28 mouse cellular contexts compared by ENCODE assay signal in the genomic region with DNA sequence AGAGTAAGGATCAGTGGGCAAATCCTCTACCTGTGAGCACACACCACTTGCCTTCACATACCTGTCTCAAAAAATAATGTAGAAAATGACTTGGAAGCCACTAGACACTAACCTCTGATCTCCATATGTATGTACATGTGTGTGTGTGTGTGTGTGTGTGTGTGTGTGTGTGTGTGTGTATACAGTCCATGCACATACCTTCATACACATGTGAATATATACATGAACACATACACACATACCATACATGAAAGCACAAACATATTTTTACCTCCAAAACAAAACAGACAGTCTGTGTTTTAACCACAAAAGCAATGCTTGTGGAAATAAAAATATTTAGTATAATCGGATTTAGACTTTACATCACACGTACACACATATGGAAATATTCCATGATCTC.
"Had no signal": no experiment of that assay in that cellular context is flagged by ENCODE, and none has a peak within 500 bp of the region (broad histone marks: within the 10 kb centered on the region; RNA-seq: fewer than 3 reads in every experiment).

No protein-coding gene starts in this region.

- H3K9me3 ChIP-seq: limb, embryonic 10.5 days; limb, embryonic 12.5 days; limb, embryonic 13.5 days; limb, embryonic 15.5 days; liver, embryonic 12.5 days; liver, embryonic 13.5 days; liver, embryonic 15.5 days; lung, embryonic 15.5 days; midbrain, embryonic 12.5 days; midbrain, embryonic 13.5 days; neural tube, embryonic 12.5 days had no signal

- H3K9ac ChIP-seq: limb, embryonic 12.5 days; limb, embryonic 13.5 days; limb, embryonic 15.5 days; liver, embryonic 12.5 days; liver, embryonic 13.5 days; liver, embryonic 14.5 days; liver, embryonic 15.5 days; liver, postnatal 0 days; lung, embryonic 15.5 days; midbrain, embryonic 12.5 days; midbrain, embryonic 13.5 days; neural tube, embryonic 12.5 days had no signal

- ATAC-seq: liver, embryonic 12.5 days; liver, postnatal 0 days; lung, postnatal 0 days; midbrain, embryonic 13.5 days; midbrain, embryonic 16.5 days had no signal

- H3K4me2 ChIP-seq: limb, embryonic 12.5 days; limb, embryonic 13.5 days; limb, embryonic 15.5 days; liver, embryonic 11.5 days; liver, embryonic 12.5 days; liver, embryonic 13.5 days; liver, embryonic 15.5 days; lung, embryonic 15.5 days; midbrain, embryonic 12.5 days; midbrain, embryonic 13.5 days; neural tube, embryonic 12.5 days had no signal

- H3K27me3 ChIP-seq: limb, embryonic 12.5 days; limb, embryonic 13.5 days; limb, embryonic 15.5 days; liver, embryonic 12.5 days; liver, embryonic 13.5 days; liver, embryonic 15.5 days; lung, embryonic 15.5 days; megakaryocyte, embryonic 14.5 days; midbrain, embryonic 12.5 days; midbrain, embryonic 13.5 days; neural tube, embryonic 12.5 days had no signal

- H3K4me3 ChIP-seq: left cerebral cortex, adult 2 months; limb, embryonic 10.5 days; limb, embryonic 12.5 days; limb, embryonic 13.5 days; limb, embryonic 15.5 days; liver, embryonic 12.5 days; liver, embryonic 13.5 days; liver, embryonic 15.5 days; lung, embryonic 15.5 days; megakaryocyte, embryonic 14.5 days; midbrain, embryonic 12.5 days; midbrain, embryonic 13.5 days; myocyte; neural tube, embryonic 12.5 days had no signal

- H3K27ac ChIP-seq: left cerebral cortex, adult 2 months; limb, embryonic 10.5 days; limb, embryonic 12.5 days; limb, embryonic 13.5 days; limb, embryonic 15.5 days; liver, embryonic 12.5 days; liver, embryonic 13.5 days; liver, embryonic 14.5 days; liver, embryonic 15.5 days; lung, embryonic 15.5 days; macrophage; midbrain, embryonic 12.5 days; neural tube, embryonic 12.5 days had no signal

- DNase-seq: layer of hippocampus, postnatal 36 days; left cerebral cortex, postnatal 4 days; liver; liver, embryonic 13.5 days; liver, postnatal 0 days; lung, adult 18-20 months; lung, adult 2 months; lung, postnatal 10 days; lung, postnatal 14 days; lung, postnatal 4 days had no signal

- H3K36me3 ChIP-seq: limb, embryonic 10.5 days; limb, embryonic 12.5 days; limb, embryonic 13.5 days; limb, embryonic 15.5 days; liver, embryonic 12.5 days; liver, embryonic 13.5 days; liver, embryonic 15.5 days; lung, embryonic 15.5 days; midbrain, embryonic 12.5 days; midbrain, embryonic 13.5 days; neural tube, embryonic 12.5 days had no signal

- H3K4me1 ChIP-seq: limb, embryonic 10.5 days; limb, embryonic 12.5 days; limb, embryonic 13.5 days; limb, embryonic 15.5 days; liver, embryonic 12.5 days; liver, embryonic 13.5 days; liver, embryonic 15.5 days; megakaryocyte, embryonic 14.5 days; midbrain, embryonic 12.5 days; neural tube, embryonic 12.5 days had no signal
